Mouse (Mus musculus) CD4-positive, CD25-positive, alpha-beta regulatory T cell, adult 2 months (primary cell): ENCODE results near the gene Trmt2a.
"Not testable (repeated sequence)": the region's sequence is repeated elsewhere in the genome, so short reads cannot be mapped to it uniquely, and the experiment has no call there.

Source experiments
- DNase-seq: peaks from one replicate; pipeline ENCODE4 v3.0.0-alpha.2; 2012; ENCODE audit warnings: low read depth, low spot score

Trmt2a gene

GRCm38 (mm10) chr16:18289067-18289588 lies 40.6 kb downstream of the Trmt2a start, which contains the start of gene Dgcr8:
Gene Dgcr8, minus strand, starts transcription at chr16:18289246.
- peak; percentile 99 for DNase-seq

- DNase-seq, result not testable (repeated sequence)
Observed at GRCm38 (mm10) chr16:18289614-18290013, 41.1 kb downstream of the Trmt2a start.
